Mouse (Mus musculus): ENCODE results near the gene Stk11ip. TPM values are rescaled to one million over a fixed set of nuclear protein-coding genes. Genes with fewer than 3 reads are reported as not detected.

Gene Stk11ip
- polyA plus RNA-seq, 1 experiment from 2014 or later, result 20.6 TPM

DNA sequence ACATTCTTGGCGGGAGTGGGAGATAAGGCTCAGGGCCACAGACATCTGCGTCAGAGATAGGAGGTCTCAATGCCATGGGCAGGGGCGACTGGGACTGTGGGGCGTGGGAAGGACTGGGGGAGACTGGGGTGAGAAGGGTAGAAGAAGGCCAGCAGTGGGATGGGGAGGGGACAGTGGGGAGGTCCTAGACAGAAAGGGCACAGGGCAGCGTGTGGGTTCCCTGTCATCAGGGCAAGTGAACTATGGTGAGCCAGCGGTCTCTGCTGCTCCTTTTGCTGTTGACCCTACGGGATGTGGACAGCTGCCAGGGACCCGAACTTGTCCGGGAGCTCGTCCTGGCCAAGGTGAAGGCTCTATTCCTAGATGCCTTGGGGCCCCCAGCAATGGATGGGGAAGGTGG is 14.3 kb upstream of the Stk11ip start, which contains the start of gene Inha:
Gene Inha, plus strand, starts transcription at position 72 of the 400 bp plus-strand sequence.
- peaks cover 2% of the 10 kb centered on the region; the same call in 1 of the 2 replicates for H3K27me3 ChIP-seq (ENCODE audit: control insufficient read depth, insufficient read depth, low read length)
- DNase-seq (ENCODE audit: low spot score), result no peak
- no peaks in the 10 kb centered on the region for H3K9me3 ChIP-seq (ENCODE audit: control insufficient read depth, low read length)
- 80% methylated on average over 10 of the region's 10 CpGs for WGBS
- peak within 1 kb of the TSS; percentile 96 for H3K4me2 ChIP-seq (ENCODE audit: low read depth)
- 0 out of 2 replicates have a peak, but pooled peaks cover 3% of the 10 kb centered on the region for H3K4me1 ChIP-seq (ENCODE audit: control insufficient read depth, insufficient read depth, low read length)
- peak within 1 kb of the TSS; percentile 83 for H3K27ac ChIP-seq (ENCODE audit: low read depth, low read length)
- ATAC-seq (ENCODE audit: insufficient read depth, low FRiP score, low TSS enrichment), result no peak
- H3K9ac ChIP-seq (ENCODE audit: low read length), result peak within 1 kb of the TSS; percentile 93
- peak within 1 kb of the TSS; percentile 87 for H3K4me3 ChIP-seq (ENCODE audit: low read depth, low read length)
- H3K36me3 ChIP-seq (ENCODE audit: control insufficient read depth, insufficient read depth, low read length), result peaks cover 3% of the 10 kb centered on the region; the same call in 1 of the 2 replicates

DNA sequence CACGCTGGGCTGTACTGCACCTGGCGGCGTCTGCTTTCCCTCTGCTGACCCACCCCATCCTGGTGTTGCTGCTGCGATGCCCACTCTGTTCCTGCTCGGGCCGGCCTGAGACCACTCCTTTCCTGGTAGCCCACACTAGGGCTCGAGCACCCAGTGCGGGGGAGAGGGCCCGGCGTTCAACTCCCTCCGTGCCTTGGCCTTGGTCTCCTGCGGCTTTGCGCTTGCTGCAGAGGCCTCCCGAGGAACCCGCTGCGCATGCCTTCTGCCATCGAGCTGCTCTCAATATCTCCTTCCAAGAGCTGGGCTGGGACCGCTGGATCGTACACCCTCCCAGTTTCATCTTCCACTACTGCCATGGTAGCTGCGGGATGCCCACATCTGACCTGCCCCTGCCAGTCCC is 11.7 kb upstream of the Stk11ip start:
- H3K4me1 ChIP-seq (ENCODE audit: control insufficient read depth, insufficient read depth, low read length), result 0 out of 2 replicates have a peak, but pooled peaks cover 3% of the 10 kb centered on the region
- ATAC-seq (ENCODE audit: insufficient read depth, low FRiP score, low TSS enrichment) (no peak), DNase-seq (ENCODE audit: low spot score) (no peak)
- 42% methylated on average over 20 of the region's 20 CpGs for WGBS
- H3K27me3 ChIP-seq (ENCODE audit: control insufficient read depth, insufficient read depth, low read length), result 0 out of 2 replicates have a peak, but pooled peaks cover 2% of the 10 kb centered on the region
- no peak overlapping the region for H3K4me2 ChIP-seq (ENCODE audit: low read depth)
- H3K9ac ChIP-seq (ENCODE audit: low read length), result no peak overlapping the region
- no peak overlapping the region for H3K27ac ChIP-seq (ENCODE audit: low read depth, low read length)
- no peaks in the 10 kb centered on the region for H3K9me3 ChIP-seq (ENCODE audit: control insufficient read depth, low read length)
- H3K4me3 ChIP-seq (ENCODE audit: low read depth, low read length), result no peak overlapping the region
- no peaks in the 10 kb centered on the region for H3K36me3 ChIP-seq (ENCODE audit: control insufficient read depth, insufficient read depth, low read length)

DNA sequence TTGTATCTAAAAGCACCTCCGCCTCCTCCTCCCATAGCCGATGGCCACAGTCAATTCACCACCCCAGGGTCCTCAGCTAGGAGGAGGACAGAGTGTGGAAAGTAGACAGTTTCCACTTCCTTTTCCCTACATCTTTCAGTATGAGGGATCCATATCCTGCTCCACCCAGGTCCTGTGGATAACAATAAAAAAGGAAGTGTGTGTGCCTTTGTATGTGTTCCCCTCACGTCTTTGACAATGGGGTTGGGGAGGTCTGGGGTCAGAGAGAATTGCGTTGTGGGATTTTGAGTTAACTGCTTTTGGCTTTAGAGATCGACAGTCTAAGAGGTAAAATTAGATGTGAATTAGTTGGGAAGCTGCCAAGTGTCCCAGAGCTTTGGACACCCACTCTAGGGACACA is 11.2 kb upstream of the Stk11ip start:
- no peak for DNase-seq (ENCODE audit: low spot score)
- 0 out of 2 replicates have a peak, but pooled peaks cover 2% of the 10 kb centered on the region for H3K27me3 ChIP-seq (ENCODE audit: control insufficient read depth, insufficient read depth, low read length)
- H3K36me3 ChIP-seq (ENCODE audit: control insufficient read depth, insufficient read depth, low read length), result no peaks in the 10 kb centered on the region
- no peak overlapping the region for H3K4me3 ChIP-seq (ENCODE audit: low read depth, low read length)
- H3K9me3 ChIP-seq (ENCODE audit: control insufficient read depth, low read length), result no peaks in the 10 kb centered on the region
- H3K4me2 ChIP-seq (ENCODE audit: low read depth), result no peak overlapping the region
- H3K27ac ChIP-seq (ENCODE audit: low read depth, low read length), result no peak overlapping the region
- 81% methylated on average over 5 of the region's 5 CpGs for WGBS
- H3K9ac ChIP-seq (ENCODE audit: low read length), result no peak overlapping the region
- ATAC-seq (ENCODE audit: insufficient read depth, low FRiP score, low TSS enrichment), result no peak
- H3K4me1 ChIP-seq (ENCODE audit: control insufficient read depth, insufficient read depth, low read length), result 0 out of 2 replicates have a peak, but pooled peaks cover 3% of the 10 kb centered on the region

GRCm38 (mm10) chr1:75511437-75512210 is 9.7 kb upstream of the Stk11ip start:
- no peaks in the 10 kb centered on the region for H3K9me3 ChIP-seq (ENCODE audit: control insufficient read depth, low read length)
- H3K36me3 ChIP-seq (ENCODE audit: control insufficient read depth, insufficient read depth, low read length), result no peaks in the 10 kb centered on the region
- H3K4me1 ChIP-seq (ENCODE audit: control insufficient read depth, insufficient read depth, low read length), result 0 out of 2 replicates have a peak, but pooled peaks cover 3% of the 10 kb centered on the region
- no peaks in the 10 kb centered on the region for H3K27me3 ChIP-seq (ENCODE audit: control insufficient read depth, insufficient read depth, low read length)
- no peak overlapping the region for H3K9ac ChIP-seq (ENCODE audit: low read length)
- no peak overlapping the region for H3K27ac ChIP-seq (ENCODE audit: low read depth, low read length)
- ATAC-seq (ENCODE audit: insufficient read depth, low FRiP score, low TSS enrichment), result no peak
- WGBS, result 68% methylated on average over 4 of the region's 4 CpGs
- H3K4me2 ChIP-seq (ENCODE audit: low read depth), result no peak overlapping the region
- no peak for DNase-seq (ENCODE audit: low spot score)
- no peak overlapping the region for H3K4me3 ChIP-seq (ENCODE audit: low read depth, low read length)

DNA sequence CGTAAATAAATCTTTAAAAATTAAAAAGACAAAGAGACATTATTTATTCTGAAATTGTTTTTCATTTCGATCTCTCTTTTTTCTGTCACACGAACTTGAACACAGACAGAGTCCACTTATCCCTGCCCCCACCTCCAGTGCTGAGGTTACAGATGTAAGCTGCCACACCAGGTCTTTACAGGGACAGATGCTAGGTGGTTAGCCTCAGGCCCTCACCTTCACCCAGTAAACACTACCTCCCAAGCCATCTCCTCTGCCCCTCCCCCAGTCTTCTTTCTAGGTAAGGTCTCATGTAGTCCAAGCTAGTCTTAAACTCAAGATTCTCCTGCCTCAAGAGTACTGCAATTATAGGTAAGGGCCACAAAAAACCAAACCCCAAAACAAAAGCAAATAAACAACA is 8.8 kb upstream of the Stk11ip start:
- Histone ChIP-seq H3K27me3 (ENCODE audit: control insufficient read depth, insufficient read depth, low read length) (no peaks in the 10 kb centered on the region), H3K27ac (ENCODE audit: low read depth, low read length) (no peak overlapping the region), H3K9ac (ENCODE audit: low read length) (no peak overlapping the region), H3K4me3 (ENCODE audit: low read depth, low read length) (no peak overlapping the region), H3K36me3 (ENCODE audit: control insufficient read depth, insufficient read depth, low read length) (no peaks in the 10 kb centered on the region), H3K4me2 (ENCODE audit: low read depth) (no peak overlapping the region), H3K4me1 (ENCODE audit: control insufficient read depth, insufficient read depth, low read length) (no peaks in the 10 kb centered on the region), H3K9me3 (ENCODE audit: control insufficient read depth, low read length) (no peaks in the 10 kb centered on the region)
- ATAC-seq (ENCODE audit: insufficient read depth, low FRiP score, low TSS enrichment) (no peak), DNase-seq (ENCODE audit: low spot score) (no peak)
- WGBS, result 95% methylated on average over 3 of the region's 3 CpGs

- ATAC-seq (ENCODE audit: insufficient read depth, low FRiP score, low TSS enrichment) (no peak), DNase-seq (ENCODE audit: low spot score) (no peak)
- no peaks in the 10 kb centered on the region for H3K36me3 ChIP-seq (ENCODE audit: control insufficient read depth, insufficient read depth, low read length)
- H3K27me3 ChIP-seq (ENCODE audit: control insufficient read depth, insufficient read depth, low read length), result no peaks in the 10 kb centered on the region
- 84% methylated on average over 15 of the region's 15 CpGs for WGBS
- H3K9me3 ChIP-seq (ENCODE audit: control insufficient read depth, low read length), result no peaks in the 10 kb centered on the region
- no peaks in the 10 kb centered on the region for H3K4me1 ChIP-seq (ENCODE audit: control insufficient read depth, insufficient read depth, low read length)
- H3K27ac ChIP-seq (ENCODE audit: low read depth, low read length), result no peak overlapping the region
- no peak overlapping the region for H3K4me2 ChIP-seq (ENCODE audit: low read depth)
- H3K4me3 ChIP-seq (ENCODE audit: low read depth, low read length), result no peak overlapping the region
- no peak overlapping the region for H3K9ac ChIP-seq (ENCODE audit: low read length)
Observed at GRCm38 (mm10) chr1:75516703-75517380, 4.5 kb upstream of the Stk11ip start.

DNA sequence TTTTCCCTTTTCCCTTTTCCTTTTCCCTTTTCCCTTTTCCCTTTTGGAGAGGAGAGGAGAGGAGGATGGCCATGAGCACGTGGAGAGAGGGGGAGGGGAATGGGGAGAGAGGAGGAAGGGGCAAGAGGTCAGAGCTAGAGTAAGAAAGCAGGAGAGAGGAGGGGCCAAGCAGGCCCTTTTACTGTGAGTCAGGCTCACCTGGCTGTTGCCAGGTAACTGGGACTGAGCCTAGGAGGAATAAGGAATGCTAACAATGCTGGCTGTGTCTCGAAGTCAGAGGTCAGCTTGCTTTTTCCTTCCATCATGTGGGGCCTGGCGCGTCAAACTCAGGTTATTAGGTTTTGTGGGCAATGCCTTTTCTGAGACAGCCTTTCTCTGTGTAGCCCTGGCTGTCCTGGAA is 3.3 kb upstream of the Stk11ip start:
- no peak for DNase-seq (ENCODE audit: low spot score)

GRCm38 (mm10) chr1:75518427-75518826 is 2.9 kb upstream of the Stk11ip start:
- ATAC-seq (ENCODE audit: insufficient read depth, low FRiP score, low TSS enrichment), result no peak
- no peak for DNase-seq (ENCODE audit: low spot score)
- Histone ChIP-seq H3K36me3 (ENCODE audit: control insufficient read depth, insufficient read depth, low read length) (no peaks in the 10 kb centered on the region), H3K4me2 (ENCODE audit: low read depth) (no peak overlapping the region), H3K4me1 (ENCODE audit: control insufficient read depth, insufficient read depth, low read length) (no peaks in the 10 kb centered on the region), H3K27ac (ENCODE audit: low read depth, low read length) (no peak overlapping the region), H3K9me3 (ENCODE audit: control insufficient read depth, low read length) (no peaks in the 10 kb centered on the region), H3K9ac (ENCODE audit: low read length) (no peak overlapping the region), H3K27me3 (ENCODE audit: control insufficient read depth, insufficient read depth, low read length) (no peaks in the 10 kb centered on the region), H3K4me3 (ENCODE audit: low read depth, low read length) (no peak overlapping the region)
- WGBS, result 86% methylated on average over 4 of the region's 4 CpGs

More for the DNA sequence above, 3.3 kb upstream of the Stk11ip start:
- Histone ChIP-seq H3K9me3 (ENCODE audit: control insufficient read depth, low read length) (no peaks in the 10 kb centered on the region), H3K9ac (ENCODE audit: low read length) (no peak overlapping the region), H3K27me3 (ENCODE audit: control insufficient read depth, insufficient read depth, low read length) (no peaks in the 10 kb centered on the region), H3K4me2 (ENCODE audit: low read depth) (no peak overlapping the region), H3K4me1 (ENCODE audit: control insufficient read depth, insufficient read depth, low read length) (no peaks in the 10 kb centered on the region), H3K27ac (ENCODE audit: low read depth, low read length) (no peak overlapping the region), H3K36me3 (ENCODE audit: control insufficient read depth, insufficient read depth, low read length) (no peaks in the 10 kb centered on the region), H3K4me3 (ENCODE audit: low read depth, low read length) (no peak overlapping the region)
- 75% methylated on average over 3 of the region's 4 CpGs for WGBS
- ATAC-seq (ENCODE audit: insufficient read depth, low FRiP score, low TSS enrichment), result no peak
